Mouse (Mus musculus) Muller cell, postnatal 12 days (primary cell): ENCODE measurements at regions not wholly inside any gene's neighbourhood (a gene's known extent, or its start where the extent isn't known, plus 50 kb on each side); places are given as distances from the start of the nearest gene placed in this dataset.

Source experiments
- DNase-seq: peaks from one replicate; pipeline ENCODE4 v3.0.0-alpha.2; 2015; ENCODE audit errors: inconsistent ontology term

DNA sequence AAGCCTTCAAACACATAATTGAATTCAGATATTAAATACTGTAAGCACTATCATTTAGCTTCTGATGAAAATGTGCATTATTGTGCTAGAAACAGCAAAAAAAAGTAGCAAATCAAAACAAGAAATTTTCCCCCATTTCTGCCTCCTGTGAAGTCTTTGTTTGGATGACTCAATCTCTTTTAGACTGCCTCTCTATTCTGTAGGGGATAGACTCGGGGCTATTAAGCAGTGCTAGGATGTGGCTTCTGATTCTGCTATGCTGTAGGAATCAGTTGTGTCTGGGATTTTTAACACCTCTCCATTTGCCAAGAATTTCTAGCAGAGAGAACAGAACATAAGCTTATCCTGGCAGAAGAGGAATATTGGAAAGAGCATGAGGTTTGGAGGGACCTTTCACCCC lies 775.2 kb downstream of the Tmem114 start:
- DNase-seq = peak; percentile 33

DNA sequence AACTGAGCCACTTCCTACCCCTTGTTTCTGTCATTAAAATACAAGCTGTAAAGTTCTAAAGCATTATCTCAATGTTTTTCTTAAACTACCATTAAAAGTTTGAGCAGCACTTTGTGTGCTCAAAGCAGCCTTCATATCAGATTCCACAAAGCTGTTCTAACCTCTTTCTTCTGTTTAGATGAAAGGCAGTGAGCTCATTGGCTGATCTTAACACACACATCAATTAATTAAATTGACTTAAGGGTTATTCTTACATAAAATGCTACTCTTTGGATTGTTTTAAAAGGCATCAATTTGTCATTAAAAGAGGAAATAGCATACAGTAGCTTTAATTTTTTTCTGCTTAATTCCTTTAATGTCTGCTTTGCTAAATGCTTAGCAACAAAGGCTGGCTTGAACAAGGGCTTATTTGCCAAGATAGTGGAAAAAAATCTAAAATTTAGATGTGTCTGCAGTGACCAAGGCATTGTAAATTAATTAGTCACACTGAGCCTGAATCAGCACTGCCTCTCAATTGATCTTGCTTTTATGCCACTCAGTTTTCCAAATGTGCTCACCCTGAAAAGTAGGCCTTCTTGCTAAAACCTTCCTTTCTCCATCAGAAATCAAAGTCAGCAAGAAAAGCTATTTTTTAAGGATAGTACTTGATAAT lies 777.5 kb downstream of the Tmem114 start:
- DNase-seq = peak; percentile 42

DNA sequence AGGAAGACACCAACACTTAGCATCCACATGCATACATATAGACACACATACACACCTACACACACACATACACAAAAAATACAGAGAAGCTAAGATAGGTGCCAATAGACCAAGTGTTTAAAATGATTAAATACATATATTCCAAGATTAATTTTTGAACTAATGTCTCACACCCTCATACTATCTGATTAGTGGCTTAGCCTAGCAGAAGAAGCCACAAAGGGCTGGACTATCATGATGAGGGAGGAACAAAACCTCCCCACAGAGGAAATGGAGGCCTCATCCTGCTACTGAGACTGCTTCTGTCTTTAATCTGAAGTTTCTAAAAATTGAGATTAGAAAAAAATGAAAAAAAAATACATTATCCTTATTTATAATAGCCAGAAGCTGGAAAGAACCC lies 780.6 kb downstream of the Tmem114 start:
- DNase-seq = no peak

DNA sequence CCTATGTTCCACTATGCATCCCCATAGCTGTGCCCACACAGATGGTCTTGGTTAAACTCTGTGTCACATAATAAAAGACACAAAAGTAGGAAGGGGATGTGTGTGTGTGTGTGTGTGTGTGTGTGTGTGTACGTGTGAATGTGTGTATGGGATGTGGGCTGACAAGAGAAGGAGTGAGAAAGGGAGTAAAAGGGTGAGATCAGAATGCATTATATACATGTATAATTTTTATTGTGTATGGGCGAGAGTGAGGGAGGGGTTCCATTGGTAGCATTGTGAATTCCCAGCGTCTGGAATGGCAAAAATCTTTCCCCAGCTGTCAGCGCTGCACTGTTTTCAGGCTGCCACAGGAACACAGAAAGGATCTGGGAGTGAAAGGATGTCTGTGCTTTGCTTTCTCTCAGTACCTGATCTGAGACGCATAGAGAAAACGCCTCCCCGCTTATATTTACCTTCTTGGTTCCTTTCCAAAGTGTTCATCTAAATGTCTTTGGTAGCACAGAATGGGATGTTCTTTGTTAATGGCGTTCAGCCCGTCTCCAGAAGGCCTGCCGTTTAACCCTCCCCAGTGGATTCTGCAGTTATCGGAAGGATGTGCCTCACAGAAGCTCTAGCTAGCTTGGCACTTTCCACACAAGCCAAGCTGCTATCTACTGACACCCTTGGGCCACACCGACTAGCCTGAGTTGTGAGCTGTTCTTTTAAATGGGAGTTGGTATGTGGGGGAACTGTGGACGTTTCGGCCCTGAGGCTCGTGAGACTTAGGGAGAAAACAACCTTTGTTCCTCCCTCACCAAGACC lies 785.8 kb downstream of the Tmem114 start:
- no peak for DNase-seq

DNA sequence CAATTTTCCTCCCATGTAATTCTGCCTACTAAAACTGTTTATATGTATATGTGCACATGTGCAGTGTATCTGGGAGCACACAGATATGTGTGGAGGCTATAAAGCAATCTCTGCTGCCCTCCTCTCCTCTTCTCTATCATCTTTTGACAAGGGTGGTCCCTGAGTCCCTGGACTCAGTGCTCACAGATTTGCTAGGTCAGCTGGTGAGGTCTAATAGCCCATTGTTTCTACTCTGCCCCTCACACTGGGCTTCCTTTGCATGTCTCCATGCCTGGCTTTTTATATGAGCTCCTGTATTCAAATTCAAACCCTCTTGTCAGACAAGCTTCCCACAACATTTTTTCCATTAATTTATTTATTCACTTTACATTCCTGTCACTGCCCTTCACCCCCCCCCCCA lies 786.9 kb downstream of the Tmem114 start:
- no peak for DNase-seq

DNA sequence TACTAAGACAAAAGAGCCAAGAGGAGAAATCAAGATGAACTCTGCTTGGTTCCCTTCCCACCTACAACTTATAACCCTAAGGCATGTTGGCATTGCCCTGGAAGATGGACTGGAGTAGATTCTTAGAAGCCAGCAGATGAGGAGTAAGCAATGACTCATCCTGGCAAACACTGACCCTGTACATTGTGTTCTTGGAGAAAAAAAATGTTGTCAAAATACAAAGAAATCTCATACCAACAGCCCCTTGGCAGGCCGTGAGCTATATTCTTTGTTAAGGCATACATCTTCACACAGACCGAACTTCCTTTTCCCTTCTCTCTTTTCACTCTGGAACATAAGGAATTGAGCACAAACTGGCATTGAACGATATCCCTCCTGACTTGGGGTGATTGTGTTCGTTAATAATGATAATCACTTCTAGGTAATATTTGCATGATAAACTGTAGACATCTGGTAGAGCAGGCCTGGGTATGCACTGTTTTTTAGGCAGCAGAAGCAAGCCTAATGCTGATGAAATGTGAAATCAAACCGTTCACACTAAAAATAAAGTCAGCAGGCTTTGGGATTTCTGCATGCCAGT lies 787.7 kb downstream of the Tmem114 start:
- peak; percentile 2 for DNase-seq

DNA sequence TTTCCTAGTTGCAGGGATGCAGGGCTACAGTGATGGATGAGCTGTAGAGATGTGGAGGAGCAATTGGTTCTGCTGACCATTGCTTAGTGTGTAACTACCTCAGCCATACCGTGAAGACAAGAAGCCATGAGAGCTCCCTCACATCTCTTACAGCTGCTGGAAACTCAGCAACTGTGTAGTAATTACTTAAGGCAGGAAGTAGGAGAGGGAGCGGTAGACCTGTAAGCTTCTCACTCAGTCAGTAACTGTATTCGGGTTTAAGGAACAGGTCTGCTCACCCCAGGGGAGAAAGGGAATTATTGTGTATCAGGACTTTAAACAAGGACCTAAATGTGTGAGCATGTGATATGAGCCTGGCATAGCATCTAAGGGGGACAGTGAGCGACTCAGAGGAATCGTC lies 788.6 kb downstream of the Tmem114 start:
- no peak for DNase-seq

DNA sequence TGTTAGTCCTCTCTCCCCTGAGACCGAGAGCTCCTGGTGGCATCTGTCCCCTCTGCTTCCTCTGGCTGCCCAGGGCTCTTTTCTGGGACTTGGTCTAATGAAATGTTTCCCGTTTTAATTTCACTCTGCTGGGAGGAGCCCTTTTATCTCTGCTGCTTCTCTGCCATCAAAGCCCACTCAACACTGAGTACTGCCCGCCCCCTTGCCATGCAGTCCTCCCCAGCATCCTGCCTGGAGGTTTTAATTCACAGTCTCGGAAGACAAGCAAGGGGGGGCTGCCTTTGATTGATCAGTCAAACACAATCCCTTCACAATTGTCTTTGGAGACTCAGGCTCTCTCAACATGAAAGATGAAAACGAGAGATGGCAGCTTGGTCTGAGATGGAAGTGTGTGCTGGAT lies 792.5 kb downstream of the Tmem114 start:
- DNase-seq = no peak

DNA sequence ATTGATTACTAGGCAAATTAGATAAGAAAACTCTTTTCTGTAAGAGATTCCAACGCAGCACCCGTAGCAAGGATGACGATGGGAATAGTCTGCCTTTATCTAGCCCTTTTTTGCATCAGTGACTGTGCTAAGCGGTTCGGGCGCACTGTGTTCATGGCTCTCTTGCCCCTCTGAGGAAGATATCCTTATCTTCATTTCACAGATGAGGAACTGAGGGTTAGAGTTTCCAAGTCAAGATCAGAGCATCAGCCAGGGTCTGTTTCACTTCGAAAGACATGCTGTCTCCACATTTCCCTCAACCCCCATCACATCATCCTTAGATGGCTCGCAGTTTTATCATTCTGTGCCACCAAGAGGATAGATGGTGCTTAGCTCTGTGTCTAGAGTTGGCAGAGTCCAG lies 796.6 kb downstream of the Tmem114 start:
- no peak for DNase-seq

DNA sequence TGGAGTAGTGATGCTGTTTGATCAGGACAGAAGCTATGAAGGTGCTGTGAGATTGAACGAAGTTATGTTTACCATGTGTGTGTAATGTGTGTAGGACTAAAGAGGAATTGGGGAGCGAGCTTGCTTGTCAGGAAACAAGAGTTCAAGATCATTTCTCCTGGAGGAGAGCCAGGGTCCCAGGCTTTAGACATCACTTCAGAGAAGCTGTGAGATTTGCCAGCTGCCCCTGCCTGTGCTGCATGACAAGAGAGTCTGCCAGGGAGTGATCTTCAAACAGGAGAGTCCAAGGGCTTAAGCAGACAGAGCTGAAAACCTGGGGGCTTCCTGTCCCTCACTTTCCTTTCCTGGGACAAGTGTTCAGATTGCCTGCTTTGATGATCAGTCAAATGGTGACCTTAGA lies 818.3 kb downstream of the Tmem114 start:
- DNase-seq = no peak

DNA sequence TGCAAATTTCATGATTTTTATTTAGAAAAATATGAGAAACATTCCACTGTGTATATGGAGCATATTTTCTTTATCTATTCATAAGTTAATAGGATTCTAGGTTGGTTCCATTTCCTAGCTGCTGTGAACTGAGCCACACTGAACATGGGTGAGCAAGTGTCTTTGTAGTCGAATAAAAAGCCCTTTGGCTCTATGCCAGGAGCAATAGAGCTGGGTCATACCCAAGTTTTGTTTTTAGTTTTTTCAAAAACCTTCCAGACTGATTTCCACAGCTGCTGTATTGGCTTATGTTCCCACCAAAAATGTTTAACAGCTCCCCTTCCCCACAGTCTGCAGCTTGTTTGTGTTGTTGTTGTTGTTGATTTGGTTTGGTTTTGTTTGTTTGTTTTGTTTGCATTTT lies 822.5 kb downstream of the Tmem114 start:
- DNase-seq = peak; percentile 38

DNA sequence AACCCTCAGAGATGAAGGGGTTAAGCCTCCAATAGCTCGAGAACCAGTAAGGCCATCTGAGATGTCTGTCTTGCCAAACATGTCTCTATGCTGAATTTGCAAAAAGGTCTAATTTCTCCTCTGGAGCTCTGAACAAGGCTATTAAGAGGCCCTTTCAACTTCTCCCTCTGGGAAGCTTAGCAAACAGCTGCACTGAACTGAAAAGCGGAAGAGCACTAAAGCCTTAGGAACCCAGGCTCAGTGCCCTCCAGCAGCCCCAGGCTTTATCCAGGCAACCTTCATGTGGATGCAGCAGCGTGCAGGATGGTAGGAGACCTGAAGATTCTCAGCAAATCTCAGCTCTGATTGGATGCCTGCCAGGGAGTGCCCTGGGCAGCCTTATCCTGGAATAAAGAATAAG lies 850.1 kb downstream of the Tmem114 start:
- DNase-seq = no peak

DNA sequence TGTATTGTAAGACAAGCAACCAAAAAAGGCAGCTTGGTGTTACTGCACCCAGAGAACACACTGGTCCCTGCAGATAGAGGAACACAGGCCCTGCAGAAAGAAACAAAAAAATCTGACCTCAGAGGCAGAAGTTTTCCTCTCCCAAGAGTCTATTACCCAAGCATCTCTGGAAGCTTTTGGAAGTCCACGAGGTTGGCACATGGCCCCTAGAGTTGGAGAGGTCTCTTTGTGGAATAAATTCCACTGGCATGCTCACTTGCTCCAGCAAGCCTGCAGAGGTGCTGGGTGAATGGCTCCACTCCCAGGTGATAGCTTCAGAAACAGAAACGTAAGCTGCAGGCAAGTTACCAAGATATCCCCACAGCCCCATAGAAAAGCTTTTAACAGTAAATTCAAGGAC lies 864.1 kb downstream of the Tmem114 start:
- peak; percentile 6 for DNase-seq

DNA sequence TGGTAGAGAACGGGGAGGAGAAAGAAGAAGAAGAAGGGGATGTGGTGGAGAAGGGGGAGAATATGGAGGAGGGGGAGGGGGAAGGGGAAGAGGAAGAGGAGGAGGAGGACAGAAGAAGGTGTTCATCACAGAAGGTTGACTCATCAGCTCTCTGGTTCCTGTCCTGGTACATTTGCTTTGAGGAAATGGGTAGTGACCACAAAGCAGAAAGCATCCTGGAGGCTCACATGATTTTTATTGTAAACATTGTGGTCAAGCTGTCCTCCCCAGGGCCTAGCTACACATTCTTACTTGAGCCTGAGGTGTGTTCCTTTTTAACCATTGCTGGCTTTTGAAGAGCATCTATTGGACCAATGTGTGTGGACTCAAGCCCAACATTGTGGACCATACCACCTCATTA lies 865.8 kb downstream of the Tmem114 start:
- DNase-seq = no peak

DNA sequence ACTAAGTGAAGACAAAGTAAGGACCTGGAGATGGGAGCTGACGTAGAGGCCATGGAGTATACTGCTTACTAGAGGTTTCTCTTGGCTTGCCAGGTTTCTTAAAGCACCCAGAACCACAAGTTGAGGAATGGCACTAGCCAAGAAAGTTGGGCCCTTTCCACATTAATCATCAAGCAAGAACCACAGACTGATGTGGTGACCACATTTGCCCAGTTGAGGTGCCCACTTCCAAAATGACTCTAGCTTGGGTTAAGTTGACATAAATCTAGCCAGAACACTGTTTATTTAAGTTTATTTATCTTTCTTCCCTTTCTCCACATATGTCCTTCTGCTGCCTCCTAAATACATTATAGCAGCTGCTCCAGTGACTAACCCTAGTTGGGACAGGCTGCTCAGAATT lies 866.3 kb downstream of the Tmem114 start:
- no peak for DNase-seq

DNA sequence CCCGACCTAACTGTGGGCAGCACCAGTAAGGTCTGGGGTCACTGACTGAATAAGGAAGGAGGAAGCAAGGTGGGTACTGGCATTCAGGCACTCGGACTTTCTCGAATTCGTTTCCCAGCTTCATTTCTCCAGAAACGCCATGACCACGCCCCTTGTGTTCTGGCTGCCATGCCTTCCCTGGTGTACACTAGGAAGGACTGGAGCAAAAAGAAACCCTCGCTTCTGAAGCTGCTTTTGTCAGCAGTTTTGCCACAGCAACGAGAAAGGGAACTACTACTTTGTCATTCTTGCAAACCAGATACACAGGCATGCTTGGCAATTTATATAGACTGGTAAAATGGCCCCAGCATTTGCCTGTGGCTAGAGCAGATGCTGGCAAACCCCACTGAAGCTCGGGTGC lies 869.0 kb downstream of the Tmem114 start:
- DNase-seq = no peak

DNA sequence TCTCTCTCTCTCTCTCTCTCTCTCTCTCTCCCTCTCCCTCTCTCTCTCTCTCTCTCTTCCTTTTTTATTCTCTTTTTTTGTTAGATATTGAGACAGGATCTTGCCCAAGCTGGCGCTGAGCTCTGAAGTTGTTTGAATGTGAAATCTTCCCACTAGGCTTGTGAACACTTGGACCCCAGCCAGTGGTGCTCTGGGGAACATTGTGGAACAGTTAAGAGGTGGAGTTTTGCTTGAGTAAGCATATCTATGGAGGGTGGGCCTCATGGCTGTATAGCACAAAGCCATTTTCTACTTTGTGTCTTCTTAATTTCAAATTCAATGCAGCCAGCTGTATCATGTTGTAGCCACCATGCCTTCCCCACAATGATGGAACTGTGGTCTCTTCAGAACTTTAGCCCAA lies 875.4 kb downstream of the Tmem114 start:
- no peak for DNase-seq

DNA sequence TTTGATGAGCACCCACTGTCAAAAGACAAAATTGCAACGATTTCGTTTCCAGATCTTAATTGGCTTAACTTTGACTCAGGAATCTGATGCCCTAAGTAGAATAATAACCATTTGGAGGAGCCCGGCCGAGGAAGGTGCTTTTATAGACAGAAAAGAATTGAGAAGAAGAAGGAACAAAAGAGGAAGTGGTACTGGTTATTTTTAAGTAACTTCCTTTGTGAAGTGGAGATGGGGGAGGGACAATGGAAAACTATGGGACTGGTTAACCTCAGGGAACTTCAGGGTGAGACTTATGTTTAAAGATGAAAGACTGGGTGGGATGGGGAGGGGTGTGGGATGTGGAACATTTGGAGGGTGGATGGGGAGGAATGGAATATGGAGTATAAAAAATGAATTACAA lies 880.9 kb downstream of the Tmem114 start:
- no peak for DNase-seq

DNA sequence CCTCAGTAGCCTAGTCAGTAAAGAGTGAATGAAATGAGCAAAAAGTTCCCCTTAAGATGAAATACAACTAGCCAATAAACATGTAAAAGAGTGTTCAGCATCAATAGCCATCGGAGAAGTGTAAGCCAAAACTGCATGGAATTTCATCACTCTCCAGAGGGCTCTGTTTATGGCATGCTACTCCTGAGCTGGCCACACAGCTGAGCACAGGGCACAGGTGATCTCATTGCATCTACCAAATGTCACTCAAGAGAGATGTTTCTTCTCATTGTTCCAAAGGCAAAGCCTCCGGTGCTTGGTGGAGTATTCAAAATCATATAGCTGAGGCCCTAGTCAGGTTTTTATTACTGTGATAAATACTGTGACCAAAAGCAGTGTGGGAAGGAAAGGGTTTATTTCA lies 895.1 kb downstream of the Tmem114 start:
- DNase-seq = no peak

DNA sequence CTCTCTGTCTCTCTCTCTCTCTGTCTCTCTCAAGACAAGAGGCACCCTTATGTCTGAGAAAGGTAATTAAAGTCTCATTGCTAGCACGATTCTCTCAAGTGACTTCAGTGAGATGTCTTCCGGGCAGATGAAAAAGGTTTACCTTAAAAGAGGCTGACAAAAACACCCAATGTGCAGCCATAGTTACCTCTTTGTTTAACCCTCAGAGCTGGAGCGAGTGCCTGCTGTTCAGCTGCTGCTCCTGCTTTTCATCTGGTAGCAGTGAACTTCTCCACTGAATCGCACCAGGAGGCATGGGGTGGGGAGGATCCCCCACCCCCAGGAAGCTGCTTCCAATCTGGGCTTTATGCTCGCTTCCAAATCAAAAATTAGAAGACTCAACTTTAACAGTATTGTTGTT lies 896.0 kb downstream of the Tmem114 start:
- DNase-seq = peak; percentile 4

DNA sequence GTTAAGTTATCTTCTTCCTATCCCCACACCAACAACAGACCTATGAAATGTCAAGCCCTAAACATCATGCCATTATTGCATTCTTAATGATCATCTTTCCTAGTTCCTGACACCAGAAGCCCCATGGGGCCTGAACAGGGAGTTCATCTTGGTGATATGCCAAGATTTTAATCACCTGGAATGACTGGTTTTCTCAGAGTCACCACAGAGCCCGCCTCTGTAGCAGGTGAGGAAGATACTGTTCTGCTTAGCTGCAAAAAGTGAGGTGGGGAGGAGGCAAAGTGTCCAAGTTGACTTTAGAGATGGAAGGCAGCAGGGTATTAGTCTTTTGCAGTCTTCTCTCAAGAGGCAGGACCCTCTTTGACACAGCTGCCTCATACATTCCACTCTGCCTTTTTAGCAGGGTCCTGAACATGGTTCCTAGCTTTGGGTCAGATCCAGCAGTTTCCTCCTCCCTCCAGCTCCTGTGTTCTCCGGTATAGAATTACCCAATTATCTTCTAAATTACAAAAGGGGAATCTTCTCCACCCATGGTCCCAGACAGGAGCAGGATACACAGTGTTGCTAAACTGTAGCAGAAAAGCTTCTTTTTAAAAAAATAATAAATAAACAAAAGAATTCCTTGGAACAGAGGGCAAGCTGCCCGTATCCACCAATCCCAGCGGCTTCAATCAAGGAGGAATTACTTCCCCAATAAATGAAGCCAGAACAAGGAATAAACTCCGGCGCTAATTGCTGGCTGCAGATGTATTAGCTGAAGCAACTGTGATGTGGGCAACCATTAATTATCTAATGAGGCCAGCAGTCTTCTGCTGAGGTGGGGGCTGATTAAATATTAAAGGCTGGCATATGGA lies 896.8 kb downstream of the Tmem114 start:
- DNase-seq = peak; percentile 69

DNA sequence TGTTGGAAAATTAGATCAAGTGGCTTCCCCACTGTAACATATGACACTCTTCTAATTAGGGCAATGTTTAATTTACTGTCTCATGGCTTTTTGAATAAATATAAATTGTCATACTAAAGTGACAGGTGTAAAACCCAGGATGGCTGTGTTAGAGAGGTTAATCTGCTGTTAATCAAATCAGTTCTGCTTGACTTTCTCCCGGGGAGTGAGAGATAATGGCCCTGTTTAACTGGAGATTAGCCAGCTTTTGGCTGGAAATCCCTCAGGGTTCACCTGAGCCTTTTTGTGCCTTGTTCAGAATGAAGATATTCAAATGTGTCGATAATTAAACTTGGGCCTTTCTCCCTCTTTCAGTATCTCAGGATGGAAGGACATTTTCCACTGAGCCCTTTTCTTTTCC lies 906.2 kb downstream of the Tmem114 start:
- no peak for DNase-seq
